Mouse (Mus musculus) liver, embryonic 16.5 days (tissue): Measurements from ENCODE around the gene Pmpcb. TPM values are rescaled to one million over a fixed set of nuclear protein-coding genes. Genes with fewer than 3 reads are reported as not detected.

Experiments used
- ATAC-seq: fragments of 200-750 bp; cut with Nextera tagmentation; 2 replicates; pipeline ENCODE4 v1.8.0; 2017; ENCODE audit warnings: low read depth, mild to moderate bottlenecking, moderate number of reproducible peaks, moderate library complexity
- H3K27ac ChIP-seq: fragments of 300-500 bp; sonication (generic); 2 replicates; pipeline ENCODE4 v1.5.1; 2014; ENCODE audit warnings: mild to moderate bottlenecking, low read length
- H3K27me3 ChIP-seq: fragments of 300-500 bp; sonication (generic); 2 replicates; pipeline ENCODE4 v1.6.1; 2014; ENCODE audit warnings: low read depth, low read length, mixed read lengths; ENCODE audit not compliant: control insufficient read depth, insufficient read depth
- H3K36me3 ChIP-seq: fragments of 300-500 bp; sonication (generic); 2 replicates; pipeline ENCODE4 v1.6.1; 2014; ENCODE audit warnings: mild to moderate bottlenecking; ENCODE audit not compliant: control insufficient read depth, insufficient read depth
- H3K4me1 ChIP-seq: fragments of 300-500 bp; sonication (generic); 2 replicates; pipeline ENCODE4 v1.6.1; 2014; ENCODE audit warnings: low read depth, low read length, mixed read lengths; ENCODE audit not compliant: control insufficient read depth
- H3K4me2 ChIP-seq: fragments of 300-500 bp; sonication (generic); 2 replicates; pipeline ENCODE4 v1.6.1; 2014; ENCODE audit warnings: low read depth, low read length, mixed read lengths
- H3K4me3 ChIP-seq: fragments of 300-500 bp; sonication (generic); 2 replicates; pipeline ENCODE4 v1.5.1; 2014; ENCODE audit warnings: low read depth, mild to moderate bottlenecking, low read length
- H3K9ac ChIP-seq: fragments of 300-500 bp; sonication (generic); 2 replicates; pipeline ENCODE4 v1.6.1; 2014; ENCODE audit warnings: low read depth, low read length
- H3K9me3 ChIP-seq: fragments of 300-500 bp; sonication (generic); replicated peaks from 2 replicates; pipeline ENCODE4 v1.6.1; 2016; ENCODE audit warnings: low read length; ENCODE audit not compliant: control insufficient read depth
- WGBS: fragments of 180-500 bp; shearing (Covaris S2); extraction: QIAGEN DNeasy Blood & Tissue Kit; methylation state at CpG from one replicate; pipeline ENCODE4 v1.1.7; 2014; ENCODE audit not compliant: insufficient replicate concordance; 5-methylcytosine and 5-hydroxymethylcytosine counted together
- polyA plus RNA-seq: library from polyadenylated mRNA; unstranded; fragments of >200 nt; fragmentation: Nextera tagmentation; extraction: Ambion mirVana; gene quantifications from 2 replicates; pipeline ENCODE4 v1.2.1, GENCODE M21; 2015

The Pmpcb gene
- polyA plus RNA-seq, 1 experiment from 2014 or later = 38.4 TPM

DNA sequence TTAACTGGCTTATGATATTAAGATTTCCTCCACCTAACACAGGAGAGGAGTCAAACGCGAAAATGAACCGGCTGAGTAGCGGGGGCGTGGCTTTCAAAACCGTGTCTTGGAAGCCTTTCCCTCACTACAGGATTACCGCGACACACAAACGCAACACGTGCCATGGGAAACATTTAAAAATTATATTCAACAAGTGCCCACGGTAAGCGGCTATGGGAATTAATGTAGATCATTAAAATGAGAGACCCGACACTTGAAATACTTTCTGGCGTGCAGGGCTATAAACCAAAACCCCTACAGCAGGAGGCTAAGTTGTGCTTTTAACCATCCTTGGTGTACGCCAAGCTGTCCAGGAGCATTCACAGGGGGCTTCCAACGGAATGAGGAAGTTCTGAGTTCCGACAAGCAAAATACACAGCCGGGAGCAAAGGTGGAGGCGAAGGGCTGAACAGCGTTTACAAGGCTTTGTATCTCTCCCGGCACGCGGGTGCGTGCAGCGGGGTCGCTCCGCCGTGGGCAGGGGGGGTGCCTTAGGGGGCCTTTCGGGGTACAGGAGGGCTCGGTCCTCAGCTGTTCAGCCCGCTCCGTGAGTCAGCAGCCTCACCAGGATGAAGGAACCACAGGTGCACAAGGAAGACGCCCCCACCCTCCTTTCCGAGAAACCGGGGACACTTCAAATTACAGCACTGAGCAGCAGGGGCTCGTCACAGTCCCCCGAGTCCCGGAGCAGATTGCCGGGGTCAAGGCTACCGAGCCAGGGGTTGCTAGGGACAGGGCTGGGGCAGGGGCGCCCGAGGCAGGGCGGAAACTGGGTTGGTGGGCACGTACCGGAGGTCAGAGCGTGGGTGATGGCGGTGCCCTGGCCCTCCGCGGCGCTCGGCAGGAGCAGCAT is 47.5 kb downstream of the Pmpcb start:
- Histone ChIP-seq H3K9ac (peak overlapping the region; percentile 88), H3K4me2 (peak overlapping the region; percentile 99), H3K4me3 (peak overlapping the region; percentile 96), H3K36me3 (peaks cover 20% of the 10 kb centered on the region), H3K27me3 (no peaks in the 10 kb centered on the region), H3K4me1 (peaks cover 14% of the 10 kb centered on the region), H3K9me3 (no peaks in the 10 kb centered on the region), H3K27ac (peak overlapping the region; percentile 66)
- under 1% methylated on average over 51 of the region's 51 CpGs for WGBS
- ATAC-seq = peak; percentile 5; the same call in 1 of the 2 replicates

DNA sequence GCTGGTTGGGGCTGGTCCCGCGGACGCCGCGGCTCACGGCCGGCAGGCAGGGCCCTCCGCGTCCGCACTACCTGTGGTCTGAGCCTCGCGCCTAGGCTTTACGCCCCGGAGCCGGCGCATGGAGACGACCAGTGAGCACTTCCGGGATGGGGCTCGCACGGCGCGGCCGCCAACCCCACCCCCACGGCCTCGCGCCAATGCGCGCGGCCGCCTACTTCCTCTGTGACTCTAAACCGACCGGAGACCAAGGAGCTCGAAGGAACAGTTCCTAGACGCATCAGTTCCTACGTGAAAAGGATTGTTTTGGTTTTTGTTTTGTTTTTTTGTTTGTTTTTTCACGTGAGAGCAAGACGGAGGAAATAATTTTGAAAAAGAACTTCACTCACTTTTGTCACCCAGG is 48.1 kb downstream of the Pmpcb start, which contains the start of the genes Dnajc2 and Psmc2:
Gene Dnajc2 (minus strand): TSS at position 199 of the 400 bp plus-strand sequence.
Gene Psmc2 (plus strand): TSS at position 231 of the 400 bp plus-strand sequence.
- Histone ChIP-seq H3K9ac (peak within 1 kb of the TSS; percentile 88), H3K4me3 (peak within 1 kb of the TSS; percentile 98), H3K36me3 (peaks cover 20% of the 10 kb centered on the region), H3K4me1 (peaks cover 14% of the 10 kb centered on the region), H3K4me2 (peak within 1 kb of the TSS; percentile 99), H3K27ac (peak within 1 kb of the TSS; percentile 91), H3K27me3 (no peaks in the 10 kb centered on the region), H3K9me3 (no peaks in the 10 kb centered on the region)
- peak; percentile 94 for ATAC-seq
- WGBS = under 1% methylated on average over 37 of the region's 37 CpGs

DNA sequence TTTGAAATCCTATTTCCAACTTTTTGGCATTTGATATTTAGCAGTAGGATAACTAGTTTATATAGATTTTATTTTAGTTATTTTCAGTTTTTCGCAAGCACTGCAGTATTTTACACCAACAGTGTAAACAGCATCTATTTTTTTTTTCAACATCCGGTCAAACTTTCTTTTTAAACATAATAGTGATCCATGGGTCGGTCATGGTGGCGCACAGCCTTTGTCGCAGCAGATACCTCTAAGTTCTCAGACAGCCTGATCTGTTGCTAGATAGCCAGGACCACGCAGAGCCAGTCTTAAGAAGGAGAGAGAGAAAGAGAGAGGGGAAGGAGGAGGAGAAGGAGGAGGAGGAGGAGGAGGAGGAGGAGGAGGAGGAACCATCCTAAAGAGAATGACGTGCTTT is 48.8 kb downstream of the Pmpcb start:
- 60% methylated on average over 7 of the region's 7 CpGs for WGBS
- no peak for ATAC-seq
- peaks cover 19% of the 10 kb centered on the region for H3K36me3 ChIP-seq
- H3K4me1 ChIP-seq = peaks cover 14% of the 10 kb centered on the region
- peak overlapping the region; percentile 98 for H3K4me3 ChIP-seq
- peak overlapping the region; percentile 86 for H3K4me2 ChIP-seq
- H3K9me3 ChIP-seq = no peaks in the 10 kb centered on the region
- peak overlapping the region; percentile 44 for H3K27ac ChIP-seq
- H3K9ac ChIP-seq = no peak overlapping the region
- H3K27me3 ChIP-seq = no peaks in the 10 kb centered on the region

DNA sequence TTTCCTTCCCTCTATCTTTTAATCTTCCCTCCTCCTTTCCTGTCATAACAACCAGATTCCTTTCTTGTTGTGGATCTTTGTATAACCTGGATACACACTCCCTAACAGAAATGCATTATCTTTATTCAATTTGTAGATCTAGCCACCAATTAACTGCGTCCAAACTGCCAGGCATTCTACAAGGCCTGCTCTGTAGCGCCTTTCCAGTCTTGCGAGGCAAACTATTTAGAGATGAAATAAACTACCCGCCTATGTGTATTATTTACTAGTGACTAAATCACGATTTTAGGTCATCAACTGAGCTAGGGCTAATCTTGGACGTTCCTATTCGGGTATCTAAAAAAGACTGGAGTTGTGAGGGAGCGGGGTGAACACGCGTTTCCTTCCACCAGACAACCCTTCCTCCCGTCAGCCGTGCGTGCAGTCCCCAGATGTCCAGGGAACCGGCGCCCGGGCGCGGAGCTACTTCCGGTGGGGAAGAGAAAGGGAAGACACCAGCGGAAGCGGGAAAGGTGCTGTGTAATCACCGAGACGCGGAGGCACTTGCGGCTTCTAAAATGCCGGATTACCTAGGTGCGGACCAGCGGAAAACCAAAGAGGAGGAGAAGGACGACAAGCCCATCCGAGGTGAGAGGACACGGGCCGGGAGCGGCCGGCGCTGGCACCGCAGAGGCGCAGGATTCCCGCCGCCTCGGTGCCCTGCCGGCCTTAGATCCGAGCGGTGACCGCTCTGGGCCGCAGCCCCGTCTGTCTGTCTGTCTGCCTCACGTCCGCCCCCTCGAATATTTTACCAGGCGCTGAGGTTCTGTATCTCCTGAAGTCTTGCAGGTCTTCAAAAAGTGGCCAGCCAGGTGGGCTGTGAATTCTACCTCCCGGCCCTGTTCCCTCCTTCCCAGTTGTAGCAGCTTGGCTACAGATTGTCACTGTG is 49.6 kb downstream of the Pmpcb start:
- 2% methylated on average over 51 of the region's 51 CpGs for WGBS
- H3K4me3 ChIP-seq = peak overlapping the region; percentile 98

DNA sequence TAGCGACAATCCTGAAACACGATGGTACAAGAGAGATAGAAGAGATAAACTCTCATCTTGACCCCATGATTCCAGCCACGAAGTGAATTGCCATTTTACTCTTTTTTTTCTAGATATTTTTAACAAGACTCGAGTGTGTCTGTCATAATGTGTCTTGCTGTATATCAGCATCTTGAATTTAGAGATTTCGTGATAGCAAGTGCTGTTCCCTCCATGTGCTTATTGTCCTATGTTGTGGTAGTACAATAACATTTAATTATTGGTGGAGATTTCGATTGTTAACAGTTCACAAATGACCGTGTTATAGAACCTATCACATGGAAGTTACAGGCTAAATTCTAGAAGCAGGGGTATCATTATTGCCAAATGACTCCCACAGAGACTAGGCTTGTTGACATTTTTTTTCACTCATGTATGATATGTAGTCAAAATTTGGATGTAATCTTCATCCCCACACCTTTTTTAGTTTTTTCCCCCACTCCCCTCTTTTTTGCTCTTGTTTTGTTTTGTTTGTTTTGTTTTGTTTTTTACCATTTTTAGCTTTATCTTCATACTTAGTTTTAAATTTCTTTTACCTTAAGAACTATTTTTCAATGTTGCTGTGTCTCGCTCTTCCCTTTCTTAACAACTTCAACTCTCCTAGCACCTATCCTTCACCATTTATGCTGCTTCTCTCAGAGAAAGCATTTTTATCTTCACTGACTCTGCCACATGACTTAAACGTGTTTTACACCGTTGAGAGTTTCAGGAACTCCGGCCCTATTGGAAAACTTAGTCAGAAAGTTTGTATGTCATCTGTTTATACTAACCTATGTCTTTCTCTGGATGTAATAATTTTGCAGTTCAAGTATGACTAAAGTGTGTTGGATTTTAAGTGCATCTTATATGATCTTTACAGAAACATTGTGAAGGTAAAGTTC is 50.5 kb downstream of the Pmpcb start:
- ATAC-seq = no peak
- Histone ChIP-seq H3K9me3 (no peaks in the 10 kb centered on the region), H3K4me3 (peak overlapping the region; percentile 98), H3K9ac (peak overlapping the region; percentile 97), H3K4me2 (peak overlapping the region; percentile 86), H3K27me3 (no peaks in the 10 kb centered on the region), H3K27ac (peak overlapping the region; percentile 91), H3K4me1 (peaks cover 14% of the 10 kb centered on the region), H3K36me3 (peaks cover 5% of the 10 kb centered on the region)
- 21% methylated on average over 11 of the region's 11 CpGs for WGBS

More for the DNA sequence above, 49.6 kb downstream of the Pmpcb start:
- no peaks in the 10 kb centered on the region for H3K27me3 ChIP-seq
- peak overlapping the region; percentile 97 for H3K9ac ChIP-seq
- H3K9me3 ChIP-seq = no peaks in the 10 kb centered on the region
- peak overlapping the region; percentile 91 for H3K27ac ChIP-seq
- H3K4me2 ChIP-seq = peak overlapping the region; percentile 86
- peaks cover 12% of the 10 kb centered on the region for H3K36me3 ChIP-seq
- peak; percentile 82 for ATAC-seq
- peaks cover 14% of the 10 kb centered on the region for H3K4me1 ChIP-seq

DNA sequence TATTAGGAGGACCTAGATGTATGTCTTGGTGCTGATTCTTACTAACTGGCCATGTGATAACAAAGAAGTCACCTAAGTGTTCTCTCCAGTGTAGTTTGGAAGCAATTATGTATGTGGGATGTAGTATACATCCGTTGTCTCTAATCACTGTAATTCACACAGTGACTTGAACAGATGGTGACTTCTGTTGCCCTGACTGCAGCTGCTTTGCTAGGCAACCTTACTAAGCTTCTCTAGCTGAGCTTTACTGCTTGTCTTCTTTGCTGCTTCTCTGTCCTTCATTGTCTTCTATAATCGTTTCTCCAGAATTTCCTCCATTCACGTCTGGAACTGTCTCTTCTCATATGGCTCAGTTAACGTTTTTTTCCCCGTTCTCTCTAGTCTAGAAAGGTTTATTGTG is 52.1 kb downstream of the Pmpcb start:
- H3K27me3 ChIP-seq = no peaks in the 10 kb centered on the region
- H3K36me3 ChIP-seq = peaks cover 2% of the 10 kb centered on the region
- no peak overlapping the region for H3K27ac ChIP-seq
- no peak for ATAC-seq
- H3K4me1 ChIP-seq = peaks cover 14% of the 10 kb centered on the region
- no peak overlapping the region for H3K9ac ChIP-seq
- WGBS = 60% methylated on average over 5 of the region's 5 CpGs
- no peaks in the 10 kb centered on the region for H3K9me3 ChIP-seq
- H3K4me2 ChIP-seq = no peak overlapping the region
- no peak overlapping the region for H3K4me3 ChIP-seq

DNA sequence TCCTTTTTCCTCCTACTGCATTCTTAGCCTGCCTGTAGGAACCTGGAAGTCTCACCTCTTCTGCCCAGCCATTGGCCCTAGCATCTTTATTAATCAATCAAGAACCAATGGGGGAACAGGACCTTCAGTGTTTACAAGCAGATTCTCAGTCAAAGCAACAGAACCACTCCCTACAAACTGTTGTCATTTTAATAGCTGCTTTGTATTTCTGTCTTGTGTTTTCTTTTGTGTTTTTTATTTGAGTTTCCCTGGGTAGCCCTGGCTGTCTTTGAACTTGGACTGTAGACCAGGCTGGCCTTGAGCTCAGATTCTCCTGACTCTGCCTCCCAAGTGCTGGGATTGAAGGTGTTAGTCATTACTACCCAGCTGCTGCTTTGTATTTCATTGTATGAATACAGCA is 55.2 kb downstream of the Pmpcb start:
- Histone ChIP-seq H3K27me3 (no peaks in the 10 kb centered on the region), H3K4me3 (no peak overlapping the region), H3K36me3 (peaks cover 19% of the 10 kb centered on the region), H3K9ac (no peak overlapping the region), H3K4me1 (peaks cover 9% of the 10 kb centered on the region), H3K9me3 (no peaks in the 10 kb centered on the region), H3K27ac (no peak overlapping the region), H3K4me2 (no peak overlapping the region)
- ATAC-seq = no peak

DNA sequence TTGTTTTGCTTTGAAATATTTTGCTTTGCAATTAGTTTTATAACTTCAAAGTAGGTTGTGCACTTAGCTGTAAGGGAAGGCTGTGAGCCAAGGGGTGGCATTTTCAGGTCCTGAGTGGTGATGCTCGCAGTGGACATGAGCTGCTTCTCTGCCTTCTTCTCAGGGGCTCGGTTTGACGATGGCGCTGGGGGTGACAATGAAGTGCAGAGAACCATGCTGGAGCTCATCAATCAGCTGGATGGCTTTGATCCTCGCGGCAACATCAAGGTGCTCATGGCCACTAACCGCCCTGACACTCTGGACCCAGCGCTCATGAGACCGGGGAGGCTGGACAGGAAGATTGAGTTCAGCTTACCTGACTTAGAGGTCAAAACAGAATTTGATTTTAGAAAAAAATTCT is 66.0 kb downstream of the Pmpcb start:
- whole genome bisulfite sequencing = 89% methylated on average over 9 of the region's 9 CpGs
- peaks cover 36% of the 10 kb centered on the region for H3K36me3 ChIP-seq
- no peak overlapping the region for H3K4me3 ChIP-seq
- H3K9me3 ChIP-seq = no peaks in the 10 kb centered on the region
- no peak overlapping the region for H3K27ac ChIP-seq
- no peaks in the 10 kb centered on the region for H3K27me3 ChIP-seq
- no peaks in the 10 kb centered on the region for H3K4me1 ChIP-seq
- no peak for ATAC-seq
- no peak overlapping the region for H3K4me2 ChIP-seq
- no peak overlapping the region for H3K9ac ChIP-seq
